Mouse (Mus musculus) thymus, postnatal 10 days (tissue): Measurements from ENCODE around the gene Plekhm2.

Source experiments
- DNase-seq, 2 experiments: peaks; one replicate each; pipeline ENCODE4 v3.0.0; 2021; ENCODE audit warnings: low spot score in 2 of 2

Gene Plekhm2

DNA sequence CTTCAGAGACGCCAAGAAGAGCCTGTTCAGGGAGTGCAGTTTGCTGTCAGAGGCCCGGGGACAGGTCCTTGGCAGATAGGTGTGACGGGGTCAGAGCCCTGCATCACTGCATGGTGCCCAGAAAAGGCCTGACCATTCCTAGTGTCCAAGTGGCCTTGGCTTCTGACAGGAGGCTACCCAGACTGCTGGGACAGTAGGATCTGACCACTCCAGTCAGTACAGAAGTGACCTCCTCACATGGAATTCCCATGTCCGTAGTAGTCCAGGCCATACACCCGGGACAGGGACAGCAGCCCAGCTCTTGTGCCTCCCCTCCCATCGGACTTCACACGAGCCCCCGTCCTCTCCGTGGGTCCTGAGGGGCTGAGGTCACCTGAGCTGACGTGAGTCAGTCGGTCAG lies 34.7 kb downstream of the Plekhm2 start:
- DNase-seq: no peak

DNA sequence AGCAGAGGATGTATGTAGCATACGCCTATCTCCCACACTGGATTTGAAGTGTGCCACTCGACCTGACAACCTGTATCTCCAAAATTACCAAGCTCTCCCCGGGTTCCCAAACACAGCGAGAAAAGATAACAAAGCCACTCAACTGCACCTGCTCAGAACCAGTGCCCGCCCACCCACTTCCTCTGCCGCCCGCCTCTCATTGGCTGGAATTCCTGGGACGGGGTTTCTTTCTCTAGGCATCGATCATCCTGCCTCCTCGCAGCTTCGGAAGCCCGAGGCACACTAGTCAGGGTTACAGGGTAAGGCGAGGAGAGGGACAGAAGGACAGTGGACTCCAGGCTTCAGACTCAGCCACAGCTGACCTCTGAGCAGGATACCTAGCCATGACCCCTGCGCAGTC lies 36.0 kb downstream of the Plekhm2 start:
- DNase-seq: no peak

DNA sequence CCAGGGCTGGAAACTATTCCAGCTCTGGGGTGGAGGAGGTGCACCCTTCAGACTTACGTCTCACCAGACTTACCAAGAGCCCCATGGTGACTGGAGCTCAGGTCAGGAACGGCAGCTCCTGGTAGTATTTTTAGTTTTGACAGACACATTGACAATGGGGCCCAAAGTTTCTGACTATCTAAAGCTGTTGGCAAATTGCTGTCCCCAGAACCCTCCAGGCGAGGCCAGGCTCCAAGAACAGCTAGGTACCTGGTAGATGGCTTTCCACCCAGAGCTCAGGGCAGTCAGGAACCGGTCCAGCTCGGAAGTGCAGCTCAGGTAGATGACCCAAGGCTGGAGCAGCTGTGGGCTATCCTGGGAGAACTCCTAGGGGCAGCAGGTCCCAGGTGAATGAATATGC lies 37.2 kb downstream of the Plekhm2 start:
- DNase-seq: no peak

GRCm38 (mm10) chr4:141625774-141626550 lies 38.7 kb downstream of the Plekhm2 start:
- DNase-seq: no peak

DNA sequence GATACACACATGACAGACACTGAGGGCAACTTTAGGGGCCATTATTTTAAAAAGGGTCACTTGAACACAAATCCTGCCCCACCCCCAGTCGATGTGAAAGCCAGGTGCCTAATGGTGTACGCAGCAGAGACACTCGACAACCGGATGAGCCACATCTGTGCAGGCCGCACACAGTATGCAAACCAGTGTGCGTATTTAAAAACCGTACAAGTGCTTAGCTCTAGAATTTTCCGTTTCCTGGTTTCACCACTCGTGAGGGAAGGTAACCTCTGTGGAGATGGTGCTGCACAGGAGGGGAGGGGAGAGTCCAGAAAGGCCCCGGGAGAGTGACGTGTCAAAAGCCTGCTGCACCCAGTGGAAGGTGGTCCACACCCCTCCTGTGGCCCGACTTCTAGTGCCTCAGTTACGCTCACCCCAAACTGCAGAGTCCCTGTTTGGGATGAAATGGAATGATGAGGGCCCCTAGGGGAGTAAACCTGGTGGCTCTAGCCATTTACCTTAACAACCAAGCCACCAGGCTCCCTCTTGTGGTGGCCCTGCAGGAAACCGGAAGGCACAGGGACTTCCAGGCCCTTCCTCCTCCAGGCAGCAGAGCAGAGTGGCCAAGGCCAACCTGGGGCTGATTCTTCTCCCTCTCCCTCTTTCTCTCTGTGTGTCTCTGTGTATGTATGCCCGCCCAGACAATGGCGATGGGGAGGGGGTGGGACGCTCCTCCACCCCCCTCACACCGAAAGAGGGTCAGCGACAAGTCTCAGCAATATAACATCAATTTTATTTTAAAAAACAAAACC lies 39.5 kb downstream of the Plekhm2 start:
- DNase-seq: peak in 1 of 2 experiments; percentile 33

DNA sequence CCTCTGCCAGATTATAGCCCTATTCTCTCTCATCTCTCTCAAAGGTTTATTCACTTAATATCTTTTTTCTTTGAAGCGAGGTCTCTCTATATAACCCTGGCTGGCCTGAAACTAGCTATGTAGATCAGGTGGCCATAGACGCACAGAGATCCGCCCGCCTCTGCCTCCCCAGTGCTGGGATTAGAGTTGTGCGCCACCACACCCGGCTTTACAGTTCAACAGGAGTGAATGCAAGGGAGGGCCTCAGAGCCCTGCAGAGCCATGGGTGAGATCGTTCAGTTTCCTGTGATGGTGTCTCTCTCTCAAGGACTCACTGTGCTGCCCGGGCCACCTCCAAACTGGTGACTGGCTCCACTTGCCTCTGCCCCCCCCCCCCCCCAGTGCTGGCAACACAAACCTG lies 40.6 kb downstream of the Plekhm2 start:
- DNase-seq: no peak

DNA sequence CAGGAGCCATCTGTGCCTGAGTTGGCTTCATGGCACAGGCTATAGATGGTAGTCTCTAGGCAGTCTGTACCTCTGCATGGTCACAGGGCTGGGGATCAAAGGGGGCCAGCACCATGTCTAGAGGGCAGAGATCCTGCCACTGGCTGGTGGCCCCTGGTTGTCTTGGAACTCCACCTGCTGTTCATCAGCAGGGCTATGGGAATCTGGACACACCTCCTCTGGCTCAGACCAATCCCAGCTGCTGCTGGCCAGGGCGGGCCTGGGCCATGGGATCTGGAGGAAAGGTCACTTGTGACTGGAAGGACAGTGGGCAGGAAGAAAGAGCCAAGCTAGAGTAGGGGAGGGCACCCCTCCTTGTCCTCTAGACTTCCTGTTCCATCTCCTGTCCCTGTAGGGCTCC lies 41.0 kb downstream of the Plekhm2 start, which contains the start of gene Slc25a34:
Gene Slc25a34 (minus strand): TSS at position 156 of the 400 bp plus-strand sequence.
- no peak for DNase-seq

DNA sequence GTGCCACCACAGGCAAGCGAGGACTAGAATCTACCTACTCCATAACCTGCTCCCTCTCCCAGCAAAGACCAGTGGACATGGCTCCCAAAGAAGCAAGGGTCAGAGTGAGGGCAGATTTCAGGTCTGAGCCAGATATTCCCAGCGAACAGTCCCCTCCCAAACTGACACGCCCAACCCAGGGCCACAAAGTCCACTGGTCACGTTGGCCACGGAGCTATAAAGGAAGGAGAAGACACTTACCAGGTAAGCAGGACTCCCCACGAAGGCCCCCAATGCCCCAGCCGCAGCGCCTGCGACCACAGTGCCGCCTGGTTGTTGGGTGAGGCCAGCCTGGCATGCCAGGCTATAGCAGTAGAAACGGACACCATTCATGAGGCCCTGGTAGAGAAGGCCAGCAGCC lies 41.7 kb downstream of the Plekhm2 start:
- no peak for DNase-seq

DNA sequence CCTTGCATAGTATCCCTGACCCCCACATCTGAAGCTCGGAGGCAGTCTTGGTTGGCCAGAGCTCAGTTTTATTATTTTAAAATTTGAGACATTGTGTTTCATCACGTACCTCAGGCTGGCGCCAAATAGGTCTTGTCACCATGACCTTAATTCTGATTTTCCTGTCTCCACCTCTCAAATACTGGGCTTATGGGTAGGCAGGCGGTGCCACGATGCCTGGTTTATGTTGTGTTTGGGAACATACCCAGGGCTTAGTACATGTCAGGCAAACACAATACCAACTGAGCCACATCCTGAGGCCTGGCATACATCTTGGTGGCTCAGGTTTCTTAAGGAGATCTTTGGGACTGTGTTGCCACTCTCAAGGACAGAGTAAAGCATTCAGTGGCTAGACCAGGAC lies 42.1 kb downstream of the Plekhm2 start:
- no peak for DNase-seq

GRCm38 (mm10) chr4:141622091-141622490 lies 42.6 kb downstream of the Plekhm2 start:
- DNase-seq: no peak

DNA sequence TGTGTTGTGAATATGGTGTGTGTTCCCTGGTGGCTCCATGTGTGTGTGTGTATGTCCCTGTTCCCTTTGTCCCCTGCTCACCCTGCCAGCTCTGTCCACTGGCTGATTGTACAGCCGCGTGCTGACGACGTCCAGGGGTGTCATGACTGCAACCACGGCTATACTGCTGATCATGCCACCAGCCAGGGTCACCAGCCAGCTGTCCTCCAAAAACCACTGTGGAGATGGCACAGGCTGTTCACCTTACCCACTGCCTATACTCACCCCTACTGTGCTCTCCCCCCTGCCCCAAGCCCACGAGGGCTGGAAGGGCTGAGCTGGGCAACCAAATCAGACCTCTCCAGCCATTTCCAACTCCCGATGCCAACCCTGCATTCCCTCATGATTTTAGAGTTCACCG lies 43.4 kb downstream of the Plekhm2 start:
- no peak for DNase-seq

DNA sequence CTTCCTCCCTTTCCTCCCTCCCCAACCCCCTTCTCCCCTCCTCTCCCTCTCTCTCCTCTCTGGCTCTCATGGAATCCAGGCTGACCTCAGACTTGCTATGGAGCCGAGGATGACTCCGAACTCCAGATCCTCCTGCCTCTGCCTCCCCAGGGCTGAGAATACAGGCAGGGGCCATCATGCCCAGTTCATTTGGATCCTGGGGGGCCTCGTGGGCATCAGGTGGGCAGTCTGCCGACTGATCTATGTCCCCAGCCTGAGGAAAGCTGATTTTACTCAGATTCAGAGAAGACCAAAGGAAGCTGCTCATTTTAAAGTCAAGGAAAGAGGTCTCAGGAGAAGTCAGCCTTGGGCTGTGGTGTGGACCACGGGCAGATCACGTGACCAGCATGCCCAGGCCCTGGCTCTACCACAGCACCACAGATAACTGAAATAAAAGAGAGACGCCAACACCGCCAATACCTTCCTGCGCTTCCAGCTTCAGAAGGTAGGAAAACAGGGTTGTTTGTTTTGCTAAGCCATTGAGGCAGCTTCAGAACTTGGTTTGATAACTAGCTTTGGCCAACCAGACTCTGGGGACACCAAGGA lies 45.3 kb downstream of the Plekhm2 start:
- DNase-seq: no peak

- peak; percentile 32 to 63 for DNase-seq
Observed at GRCm38 (mm10) chr4:141618565-141619243, 46.0 kb downstream of the Plekhm2 start, which contains the start of gene Tmem82. Gene Tmem82, minus strand, starts transcription at chr4:141618633.

GRCm38 (mm10) chr4:141617863-141618564 lies 46.7 kb downstream of the Plekhm2 start:
- no peak for DNase-seq

- peak; percentile 51 to 80 for DNase-seq
Observed at GRCm38 (mm10) chr4:141617299-141617698, 47.4 kb downstream of the Plekhm2 start.

- DNase-seq: no peak
Observed at GRCm38 (mm10) chr4:141616811-141617210, 47.9 kb downstream of the Plekhm2 start.

DNA sequence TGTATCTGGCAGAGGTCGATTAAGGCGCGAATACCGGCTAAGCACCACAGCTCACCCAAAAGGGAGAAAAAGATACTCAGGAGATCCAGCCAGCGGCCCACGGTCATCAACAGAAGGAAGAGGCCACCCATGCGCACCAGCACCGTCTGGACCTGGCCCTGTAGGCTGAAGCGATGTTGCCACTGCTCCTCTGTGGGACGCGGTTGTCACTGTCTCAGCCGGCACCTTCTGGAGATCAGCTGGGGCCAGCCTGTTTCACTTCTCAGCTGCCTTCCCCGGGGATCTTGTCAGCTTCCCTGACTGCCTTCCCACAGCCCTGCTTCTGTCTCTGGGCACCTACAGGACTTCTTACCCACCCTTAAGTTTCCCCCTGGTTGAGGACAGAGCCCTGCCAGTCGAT lies 49.8 kb downstream of the Plekhm2 start:
- no peak for DNase-seq

DNA sequence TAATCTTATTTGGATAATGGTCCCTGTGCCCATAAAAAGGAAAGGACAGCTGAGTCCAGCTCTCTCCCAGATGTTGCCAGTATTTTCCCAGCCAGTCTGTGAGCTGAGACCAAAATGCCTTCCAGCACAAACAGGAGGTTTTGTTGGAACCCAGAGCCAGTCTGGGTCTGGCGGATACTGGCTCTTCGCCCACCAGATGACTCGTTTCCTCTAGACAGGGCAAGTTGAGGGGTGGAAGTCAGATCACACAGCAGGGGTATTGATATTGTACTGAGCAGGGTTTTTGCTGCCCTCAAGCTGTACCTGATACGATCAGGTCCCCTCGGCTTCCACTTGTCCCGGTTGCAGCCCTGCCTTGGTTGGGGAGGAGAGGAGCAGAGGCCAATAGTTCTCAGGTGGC lies 55.2 kb downstream of the Plekhm2 start:
- DNase-seq: no peak

DNA sequence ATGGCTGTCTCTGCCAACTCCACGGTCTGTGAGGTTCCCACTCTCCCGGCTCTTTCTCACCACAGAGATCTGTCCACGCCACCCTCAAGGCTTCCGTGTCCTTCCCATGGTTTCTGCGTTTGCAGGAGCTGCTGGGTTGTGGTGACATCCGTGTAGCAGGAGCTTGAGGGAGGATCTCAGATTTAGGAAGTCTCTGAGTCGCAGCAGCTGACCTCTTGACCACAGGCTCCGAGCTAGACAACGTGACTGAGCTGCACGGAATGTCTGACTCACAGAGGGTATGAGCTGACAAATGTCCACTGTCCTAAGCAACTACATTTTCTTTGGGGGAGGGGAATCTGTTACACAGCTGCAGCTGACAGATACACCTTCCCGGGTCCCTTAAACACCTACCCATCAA lies 58.8 kb downstream of the Plekhm2 start, which contains the start of gene Fblim1:
Gene Fblim1 (minus strand): TSS at position 236 of the 400 bp plus-strand sequence.
- no peak for DNase-seq

DNA sequence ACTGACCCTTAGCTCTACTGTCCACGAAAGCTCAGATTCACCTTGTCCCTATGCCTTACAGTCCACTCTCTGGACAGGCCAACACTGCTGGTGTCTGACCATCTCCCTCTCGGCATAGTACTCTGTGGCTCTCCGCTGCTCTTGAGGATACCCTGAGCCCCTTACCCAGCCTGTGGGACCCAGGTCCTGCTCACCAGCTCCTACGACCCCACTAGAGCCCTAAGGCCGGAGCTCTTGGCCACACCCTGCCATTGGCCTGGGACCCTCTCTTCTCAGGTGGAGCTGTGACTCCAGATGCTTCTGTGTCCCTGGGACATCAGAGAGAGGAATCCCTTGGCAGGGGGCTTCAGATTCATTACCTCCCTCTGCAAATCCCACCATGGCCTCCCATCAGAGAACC lies 59.3 kb downstream of the Plekhm2 start:
- DNase-seq: no peak

DNA sequence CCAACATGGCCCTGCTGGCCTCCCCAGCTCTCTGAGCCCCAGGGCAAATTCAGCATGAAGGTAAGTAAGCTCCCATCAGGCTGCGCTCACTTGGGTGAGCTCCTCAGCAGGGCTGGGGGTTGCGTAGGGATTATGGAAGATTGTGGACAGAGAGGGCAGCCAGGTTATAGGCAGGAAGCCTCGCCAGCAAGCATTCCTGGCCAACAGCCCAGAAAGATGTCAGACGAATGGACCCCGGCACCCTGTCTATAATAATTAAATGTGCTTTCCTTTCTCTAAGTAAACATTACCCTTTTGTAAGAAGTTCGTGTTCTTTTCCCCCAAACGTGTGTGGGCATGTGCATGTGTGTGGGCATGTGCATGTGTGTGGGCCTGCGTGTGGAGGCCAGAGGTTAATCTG lies 60.2 kb downstream of the Plekhm2 start:
- DNase-seq: no peak
